Mouse (Mus musculus): ENCODE results near the gene Atf6b.

GRCm38 (mm10) chr17:34655160-34655559 lies 8.2 kb downstream of the Atf6b start:
- no peak for TF ChIP-seq CTCF (IDR thresholded peaks at IDR 0.05; ENCODE audit: control insufficient read depth, insufficient read depth, insufficient read length)
- no peak for TF ChIP-seq MYOD1 (IDR thresholded peaks at IDR 0.05; ENCODE audit: control insufficient read depth, insufficient read length, low read depth)
- TF ChIP-seq CEBPB (IDR thresholded peaks at IDR 0.05; ENCODE audit: low read depth), result no peak
- TF ChIP-seq MAX (IDR thresholded peaks at IDR 0.05), result no peak
